Mouse (Mus musculus) kidney, postnatal 14 days (tissue): Measurements from ENCODE around the gene Gm44579.

Experiments
- DNase-seq: peaks from one replicate; pipeline ENCODE4 v3.0.0; 2022; ENCODE audit warnings: mixed read lengths

Gm44579 gene

DNA sequence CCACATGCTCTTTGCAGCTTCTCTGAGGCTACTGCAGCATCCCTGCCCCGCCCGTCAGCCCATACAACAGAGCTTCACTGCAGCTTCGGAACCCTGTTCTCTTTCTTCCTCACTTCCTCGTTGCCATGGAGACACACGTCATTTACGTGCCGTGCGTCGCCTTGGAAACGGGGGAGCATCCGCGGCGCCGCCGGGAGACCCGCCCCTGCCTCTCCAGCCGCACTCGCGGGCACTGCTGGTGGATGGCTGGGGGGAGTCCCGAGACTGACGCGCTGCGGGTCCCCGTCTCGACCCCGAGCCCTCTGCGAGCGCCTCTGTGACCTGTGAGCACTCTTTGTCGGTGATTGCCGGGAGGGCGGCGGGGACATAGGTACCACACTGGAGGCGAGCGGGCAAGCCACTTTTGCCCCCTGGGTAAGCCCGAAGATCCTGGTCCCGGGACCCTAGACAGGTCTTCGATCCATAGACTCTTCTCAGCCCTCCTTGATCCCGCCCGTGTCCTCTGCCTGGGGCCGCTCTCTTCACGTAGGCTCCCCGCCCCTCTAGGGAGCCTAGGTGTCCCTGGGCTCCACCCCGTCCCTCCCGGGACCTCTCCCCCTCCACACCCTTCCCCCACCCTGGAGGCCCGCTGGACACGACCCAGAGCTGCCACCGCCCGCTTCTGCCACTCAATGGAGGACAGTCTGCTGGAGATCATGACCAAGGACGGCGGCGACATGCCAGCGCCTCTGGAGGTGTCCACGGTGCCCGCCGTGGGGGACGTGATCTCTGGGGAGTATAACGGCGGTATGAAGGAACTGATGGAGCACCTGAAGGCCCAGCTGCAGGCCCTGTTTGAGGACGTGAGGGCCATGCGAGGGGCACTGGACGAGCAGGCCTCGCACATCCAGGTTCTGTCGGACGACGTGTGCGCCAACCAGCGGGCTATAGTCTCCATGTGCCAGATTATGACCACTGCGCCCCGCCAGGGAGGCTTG is 52.8 kb downstream of the Gm44579 start:
- DNase-seq, result peak; percentile 83

DNA sequence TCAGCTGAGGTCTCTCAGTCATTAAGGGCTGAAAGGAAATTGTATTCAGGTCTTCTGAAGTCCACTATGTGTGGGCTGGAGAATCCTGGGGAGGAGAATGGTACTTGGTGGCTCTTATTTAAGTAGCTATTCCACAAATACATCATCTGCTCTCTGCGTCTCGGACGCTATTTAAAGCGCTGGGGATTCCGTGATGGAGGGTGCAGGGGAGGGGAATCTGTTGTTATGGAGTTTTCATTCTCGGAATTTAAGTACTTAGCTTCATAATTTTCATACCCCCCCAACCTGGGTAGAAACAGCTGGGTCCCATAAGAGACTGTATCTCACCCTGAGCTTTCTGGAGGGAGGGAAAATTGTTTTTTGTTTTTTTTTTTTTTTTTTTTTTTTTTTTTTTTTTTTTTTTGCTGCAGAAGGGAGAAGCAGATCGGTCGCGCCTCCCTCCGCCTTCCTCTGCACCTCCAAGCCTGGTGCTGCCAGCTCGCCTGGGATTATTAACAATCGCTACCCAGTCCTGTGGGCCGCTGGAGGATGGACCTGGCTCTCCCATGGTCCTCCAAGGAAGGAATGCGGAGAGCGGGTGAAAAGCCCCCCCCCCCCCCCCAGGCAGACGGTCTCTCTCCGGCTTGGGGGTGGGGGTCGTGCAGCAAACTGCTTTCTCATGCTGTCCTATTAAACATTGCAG is 53.7 kb downstream of the Gm44579 start, which contains the start of gene Ccdc184:
Gene Ccdc184, plus strand, starts transcription at position 196 of the 682 bp plus-strand sequence.
- DNase-seq, result no peak

DNA sequence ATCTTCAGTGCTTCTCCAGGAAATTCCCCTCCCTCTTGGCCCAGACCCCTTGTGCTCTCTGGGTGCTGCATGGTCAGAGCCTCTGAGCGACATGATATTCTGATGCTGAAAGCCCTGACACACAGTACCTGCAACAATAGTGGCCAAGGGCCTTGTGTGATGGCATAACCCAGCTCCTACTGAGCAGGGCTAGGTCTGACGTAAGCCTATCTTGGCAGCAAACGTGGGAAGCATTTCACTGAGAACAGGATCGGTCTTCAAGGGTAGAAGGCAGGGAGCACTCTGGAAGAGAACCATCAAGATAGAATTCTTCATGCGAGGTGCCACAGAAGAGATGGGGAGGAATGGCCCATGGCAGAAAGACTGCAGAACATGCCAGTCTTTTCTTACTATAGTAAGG is 55.3 kb downstream of the Gm44579 start, which contains the start of gene Asb8:
Gene Asb8, minus strand, starts transcription at position 101 of the 400 bp plus-strand sequence.
- no peak for DNase-seq

DNA sequence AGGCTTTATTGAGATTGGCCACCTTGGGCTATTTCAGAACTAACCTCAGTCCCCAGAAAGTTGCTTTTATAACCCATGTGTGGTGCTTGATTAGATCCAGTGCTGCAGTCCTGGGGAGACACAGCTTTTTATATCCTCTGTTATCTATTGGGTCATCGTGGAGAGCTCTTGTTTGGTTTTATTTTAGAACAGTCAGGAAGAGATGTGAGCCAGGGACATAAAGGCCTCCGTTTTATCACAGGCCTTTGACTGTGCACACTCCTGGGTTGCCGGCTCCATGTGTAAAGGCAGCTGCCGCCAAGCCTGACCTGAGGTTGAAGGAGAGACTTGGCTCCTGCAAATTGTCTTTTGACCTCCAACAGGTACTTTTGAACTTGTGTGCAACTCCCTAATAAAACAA is 58.2 kb downstream of the Gm44579 start:
- DNase-seq, result no peak

DNA sequence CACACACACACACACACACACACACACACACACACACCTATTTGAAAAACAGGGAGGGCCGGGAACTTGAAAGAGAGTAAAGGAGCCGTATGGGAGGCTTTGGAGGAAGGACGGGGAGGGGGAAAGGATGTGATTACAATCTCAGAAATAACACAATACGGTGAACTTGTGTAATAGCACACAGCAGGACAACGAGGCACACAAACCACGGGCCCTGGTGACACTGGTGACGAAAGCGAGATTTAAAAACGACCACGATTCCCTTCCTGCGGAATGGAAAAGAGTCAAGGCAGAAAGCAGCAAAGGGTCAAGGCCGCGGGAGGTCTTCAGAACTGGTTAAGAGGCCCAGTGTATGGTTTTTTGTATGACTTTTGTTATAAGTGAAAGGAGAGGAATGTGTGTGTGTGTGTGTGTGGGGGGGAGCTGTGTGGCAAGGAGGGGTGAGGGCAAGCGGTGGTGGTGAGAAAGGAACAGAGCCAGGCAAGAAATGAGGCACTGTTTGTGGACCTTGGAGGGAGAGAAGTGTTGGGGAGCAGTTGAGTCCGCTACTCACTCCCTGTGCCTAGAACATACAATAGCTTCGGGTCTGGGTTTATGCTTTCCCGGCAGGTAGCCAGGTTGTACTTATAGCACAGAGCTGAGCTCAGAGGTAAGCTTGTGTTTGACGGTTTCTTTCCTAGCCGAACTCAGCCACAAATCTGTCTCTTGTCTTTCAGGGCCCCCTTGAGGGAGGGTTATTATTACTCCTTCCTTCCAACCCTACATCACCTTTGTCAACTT is 59.6 kb downstream of the Gm44579 start:
- no peak for DNase-seq

DNA sequence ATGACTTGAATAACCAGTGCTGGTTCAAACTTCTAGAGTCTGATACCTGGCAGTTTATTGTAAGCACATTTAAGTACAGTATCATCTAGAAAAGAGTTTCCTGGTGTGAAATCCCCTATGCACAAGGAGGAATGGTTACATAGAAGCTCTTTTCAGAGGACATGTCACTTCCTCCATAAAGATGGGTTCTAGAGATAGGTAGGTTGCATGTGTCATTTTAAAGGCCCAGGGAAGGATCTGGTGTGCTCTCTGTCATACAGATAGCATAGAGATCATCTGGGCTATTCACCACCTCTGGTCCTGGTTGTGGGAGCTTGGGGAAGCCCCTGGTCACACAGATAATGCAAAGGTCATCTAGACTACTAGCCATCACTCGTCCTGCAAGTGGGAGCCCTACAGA is 63.5 kb downstream of the Gm44579 start:
- no peak for DNase-seq

DNA sequence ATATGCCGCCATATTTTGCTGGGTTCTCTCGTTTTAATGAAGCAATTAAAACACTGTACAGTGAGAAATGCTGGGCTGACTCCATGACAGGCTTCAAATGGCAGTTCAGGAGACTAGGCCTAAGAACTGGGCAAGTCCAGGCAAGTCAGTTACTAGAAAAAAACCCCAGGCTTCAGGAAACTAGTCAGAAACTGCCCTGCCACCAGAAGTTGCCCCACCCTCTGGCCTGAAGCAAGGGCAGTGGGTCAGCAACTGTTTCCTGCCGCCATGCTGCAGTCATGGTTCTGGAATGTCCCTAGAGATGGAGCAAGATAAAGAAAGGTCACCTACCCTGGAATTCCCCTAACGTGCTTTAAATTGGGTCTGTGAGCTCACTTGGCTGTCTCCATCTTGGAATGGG is 64.8 kb downstream of the Gm44579 start:
- DNase-seq, result no peak

DNA sequence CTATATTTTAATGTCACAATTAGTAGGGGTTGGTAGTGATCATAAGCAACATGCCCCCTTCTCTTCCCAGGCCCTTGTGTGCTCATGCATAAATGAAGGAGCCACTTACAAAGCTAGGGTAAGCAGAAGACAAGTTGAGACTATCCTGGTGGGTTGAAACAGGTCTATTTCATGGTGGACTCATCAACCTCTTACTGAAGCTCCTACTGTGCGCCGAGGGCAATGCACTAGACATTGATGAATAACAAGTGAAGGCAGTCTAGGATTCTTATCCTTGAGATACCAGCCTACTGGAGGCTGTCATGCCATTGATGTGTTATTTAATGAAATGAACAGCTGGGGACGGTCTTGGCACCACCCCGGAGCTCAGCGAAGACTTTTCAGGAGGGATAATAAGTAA is 65.5 kb downstream of the Gm44579 start:
- DNase-seq, result no peak

DNA sequence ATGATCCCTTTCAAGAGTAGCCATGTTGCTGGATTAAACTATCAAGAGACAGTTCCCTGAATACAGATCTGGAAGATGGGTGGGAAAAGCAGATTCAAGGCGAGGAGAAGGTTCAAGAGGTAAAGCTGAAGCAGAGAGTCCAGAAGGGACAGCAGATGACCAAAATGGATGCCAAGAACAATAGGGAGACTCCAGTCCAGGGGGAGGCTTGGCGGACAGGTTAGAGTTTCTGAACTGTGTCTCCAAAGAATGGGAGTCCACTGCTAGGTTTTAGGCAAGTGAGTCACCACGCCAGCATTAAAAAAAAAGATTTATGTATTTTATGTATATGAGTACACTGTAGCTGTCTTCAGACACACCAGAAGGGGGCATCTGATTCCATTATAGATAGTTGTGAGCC is 66.1 kb downstream of the Gm44579 start:
- no peak for DNase-seq

DNA sequence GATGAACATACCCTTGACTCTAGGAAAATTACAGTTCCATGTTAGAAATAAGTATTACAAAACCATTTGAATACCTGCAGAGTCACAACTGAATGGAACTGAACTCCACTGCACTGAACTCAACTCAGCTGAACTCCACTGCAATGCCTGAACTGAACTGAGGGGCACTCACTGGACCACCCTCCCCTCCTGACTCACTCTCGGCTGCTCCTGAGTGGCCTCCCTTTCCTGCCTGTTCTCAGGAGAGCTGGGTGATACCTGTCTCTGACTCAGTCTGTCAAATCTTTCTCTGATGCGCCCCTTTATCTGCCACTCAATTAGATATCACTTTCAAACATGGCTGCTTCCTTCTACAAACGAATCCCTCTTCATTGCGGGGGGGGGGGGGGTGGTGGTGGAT is 66.6 kb downstream of the Gm44579 start:
- no peak for DNase-seq

DNA sequence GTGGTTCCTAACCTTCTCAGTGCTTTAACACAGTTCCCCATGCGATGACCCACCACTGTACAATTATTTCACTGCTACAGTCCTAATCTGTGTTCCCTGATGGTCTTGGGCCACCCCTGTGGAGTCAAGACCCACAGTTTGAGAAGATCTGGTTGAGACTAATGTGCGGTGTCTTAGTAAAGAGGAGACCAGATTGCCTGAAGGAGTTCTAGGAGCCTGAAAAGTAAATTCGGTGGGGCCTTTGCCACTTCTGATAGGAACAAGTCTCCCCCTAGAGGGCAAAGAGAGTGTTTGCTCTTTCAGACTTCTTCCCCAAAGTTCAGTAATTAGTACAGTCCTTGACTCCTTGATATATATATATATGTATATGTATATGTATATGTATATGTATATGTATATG is 67.2 kb downstream of the Gm44579 start:
- peak; percentile 38 for DNase-seq

DNA sequence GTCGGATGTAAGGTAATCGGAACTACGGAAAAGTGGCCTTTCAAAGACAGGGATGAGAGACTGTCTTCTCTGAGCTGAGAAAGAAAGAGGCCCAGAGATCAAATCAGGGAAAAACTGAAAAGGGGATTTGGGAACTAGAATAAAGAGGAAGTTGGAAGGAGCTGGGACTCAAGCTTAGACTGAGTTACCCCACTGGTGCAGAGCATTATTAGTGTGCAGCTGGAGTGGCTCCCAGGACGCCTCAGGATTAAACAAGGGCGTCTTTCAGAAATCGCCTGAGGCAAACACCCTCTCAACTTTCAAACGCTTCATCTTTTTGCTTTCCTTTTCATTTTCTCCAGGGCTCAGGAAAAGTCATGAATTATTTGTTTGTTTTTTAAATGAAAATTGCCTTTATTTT is 67.9 kb downstream of the Gm44579 start:
- DNase-seq, result no peak

DNA sequence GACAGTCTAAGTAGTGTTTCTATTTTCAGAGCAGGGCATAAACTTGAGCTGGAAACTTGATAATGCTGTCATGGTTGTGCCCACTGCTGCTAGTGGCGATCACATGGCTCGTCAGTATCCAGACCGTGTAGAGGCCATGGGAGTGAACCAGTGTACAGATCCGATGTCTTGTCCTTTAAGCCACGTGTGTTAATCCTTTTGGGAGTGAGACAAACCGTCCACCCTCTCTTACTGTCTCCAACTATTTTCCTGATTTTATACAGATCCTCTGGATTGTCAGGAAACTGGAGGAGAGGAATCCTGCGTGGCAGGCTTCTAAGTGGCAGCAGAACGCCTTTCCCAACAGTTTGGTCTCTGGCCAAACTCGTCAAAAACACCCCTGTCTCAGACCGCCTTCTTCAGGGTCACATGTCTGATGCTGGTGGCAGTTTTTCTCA is 71.6 kb downstream of the Gm44579 start:
- no peak for DNase-seq

DNA sequence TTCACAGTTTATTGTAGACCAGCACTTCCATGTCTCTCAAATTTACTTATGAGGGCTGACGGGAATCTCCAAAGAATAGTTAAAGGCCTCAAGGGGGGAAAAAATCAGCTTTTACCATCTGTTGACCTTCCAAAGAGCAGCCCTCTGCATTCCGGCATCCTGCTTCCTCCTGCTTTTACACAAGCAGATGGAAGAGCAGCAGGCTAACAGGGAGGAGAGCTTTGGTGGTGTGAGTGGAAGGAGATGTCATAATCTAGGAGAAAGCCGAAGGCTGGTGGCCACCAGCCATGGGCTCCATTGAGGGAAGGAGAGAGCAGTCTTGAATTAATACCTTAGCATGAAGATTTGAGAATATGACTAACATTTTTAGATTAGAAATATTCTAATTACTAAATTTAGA is 72.4 kb downstream of the Gm44579 start:
- no peak for DNase-seq

DNA sequence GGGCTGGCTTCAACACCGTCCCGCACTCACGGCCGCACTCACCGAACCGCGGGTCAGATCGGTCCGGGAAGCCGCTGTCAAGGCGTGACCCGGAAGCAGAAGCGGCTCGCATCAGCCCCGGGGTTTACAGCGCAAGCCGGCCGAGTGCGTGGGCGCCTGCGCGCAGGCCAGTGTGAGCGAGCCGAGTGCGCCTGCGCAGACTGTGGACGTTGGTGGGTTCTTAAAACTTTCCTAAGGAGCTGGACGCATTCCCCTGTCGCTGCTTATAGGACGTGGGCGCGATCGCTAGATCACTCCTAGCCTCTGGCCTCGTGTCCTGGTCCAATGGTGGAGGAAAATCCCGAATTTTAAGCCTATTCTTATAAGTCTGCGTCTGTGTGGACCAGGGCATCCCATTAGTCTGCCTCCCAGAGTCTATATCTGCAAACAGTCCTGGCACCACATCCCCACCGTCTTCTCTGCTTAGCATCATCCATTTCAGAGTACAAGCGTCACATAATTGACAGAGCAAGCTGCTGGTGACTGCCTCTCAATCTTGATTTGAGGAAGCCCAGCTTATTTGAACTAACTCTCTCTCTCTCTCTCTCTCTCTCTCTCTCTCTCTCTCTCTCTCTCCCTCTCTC is 75.1 kb downstream of the Gm44579 start:
- peak; percentile 96 for DNase-seq

DNA sequence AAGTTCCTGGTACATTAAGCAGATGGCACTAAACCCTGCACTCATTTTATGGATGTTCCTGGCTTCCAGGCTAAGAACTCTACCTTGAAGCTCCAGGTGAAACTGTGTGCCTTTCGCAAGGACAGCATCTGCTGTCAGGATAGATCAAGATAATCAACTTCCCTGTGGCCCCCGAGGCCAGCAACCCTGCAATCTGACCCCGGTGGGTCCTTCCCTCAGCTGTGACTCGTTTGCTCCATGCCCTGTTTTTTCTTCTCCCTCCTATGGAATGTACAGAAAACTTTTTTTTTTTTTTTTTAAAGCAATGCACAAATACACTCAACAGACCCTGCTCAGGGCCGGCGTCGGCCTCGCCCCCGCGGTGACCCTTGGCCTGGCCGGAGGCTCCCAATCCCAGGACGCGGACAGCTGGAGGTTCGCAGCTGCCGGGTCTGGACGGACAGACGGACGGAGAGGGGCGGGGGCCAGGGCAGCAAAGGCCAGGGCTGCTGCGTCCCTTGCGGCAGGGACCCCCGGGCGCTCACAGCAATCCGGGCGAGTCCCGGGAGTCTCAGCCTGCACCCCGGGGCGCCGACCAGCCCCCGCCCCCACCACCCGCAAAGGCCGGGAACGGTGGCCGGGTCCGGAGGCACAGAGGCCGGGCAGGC is 75.8 kb downstream of the Gm44579 start:
- no peak for DNase-seq

DNA sequence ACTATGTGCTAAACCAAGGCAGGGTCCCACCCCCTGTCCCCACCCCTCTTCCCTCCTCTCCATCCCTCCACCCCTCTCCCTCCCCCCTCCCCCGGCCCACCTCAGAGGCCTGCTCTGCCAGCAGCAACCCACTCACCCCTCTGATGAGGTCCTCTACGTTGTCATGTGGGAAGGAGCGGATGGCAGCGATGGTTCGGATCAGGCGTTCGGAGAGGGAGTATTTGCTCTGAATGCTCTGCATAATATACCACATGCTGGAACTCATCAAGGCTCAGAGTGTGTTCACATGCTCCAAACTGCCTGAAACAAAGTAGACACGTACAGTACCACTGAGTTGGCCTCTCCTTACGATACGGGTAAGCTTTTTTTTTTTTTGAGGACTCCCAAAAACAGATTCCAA is 78.3 kb downstream of the Gm44579 start:
- DNase-seq, result no peak

DNA sequence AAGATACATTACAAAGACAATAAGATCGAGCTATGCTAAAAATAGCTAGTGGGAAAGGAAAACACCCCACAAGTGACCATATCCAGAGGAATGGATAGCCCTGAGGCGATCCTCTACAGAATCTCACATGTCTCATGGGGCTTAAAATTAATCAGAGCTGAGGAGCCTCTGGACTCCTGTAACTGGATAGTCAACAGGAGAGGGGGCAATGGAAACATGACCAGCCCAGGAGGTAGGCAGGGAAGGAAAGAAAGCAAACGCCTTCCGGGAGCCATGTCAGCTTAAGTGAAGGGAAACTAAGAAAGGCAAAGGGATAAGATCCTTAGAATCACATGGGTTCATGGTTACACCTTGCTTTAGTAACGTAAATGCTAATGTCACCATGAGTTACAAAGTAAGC is 80.0 kb downstream of the Gm44579 start:
- DNase-seq, result no peak

DNA sequence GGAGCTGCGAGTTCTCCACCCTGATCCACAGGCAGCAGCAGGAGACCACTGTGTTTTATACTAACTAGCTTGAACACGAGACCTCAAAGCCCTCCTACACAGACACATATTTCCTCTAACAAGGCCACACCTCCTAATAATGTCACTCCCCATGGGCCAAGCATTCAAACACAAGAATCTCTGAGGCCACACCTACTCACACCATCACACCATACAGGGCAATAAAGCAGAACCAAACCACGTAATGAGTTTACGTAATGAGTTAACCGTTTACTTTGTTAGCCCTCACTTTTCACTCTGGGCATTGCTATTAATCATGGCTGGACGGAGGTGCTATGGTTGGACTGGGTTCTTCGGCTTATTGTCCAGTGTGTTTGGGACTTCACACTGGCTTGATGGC is 81.0 kb downstream of the Gm44579 start:
- DNase-seq, result no peak

DNA sequence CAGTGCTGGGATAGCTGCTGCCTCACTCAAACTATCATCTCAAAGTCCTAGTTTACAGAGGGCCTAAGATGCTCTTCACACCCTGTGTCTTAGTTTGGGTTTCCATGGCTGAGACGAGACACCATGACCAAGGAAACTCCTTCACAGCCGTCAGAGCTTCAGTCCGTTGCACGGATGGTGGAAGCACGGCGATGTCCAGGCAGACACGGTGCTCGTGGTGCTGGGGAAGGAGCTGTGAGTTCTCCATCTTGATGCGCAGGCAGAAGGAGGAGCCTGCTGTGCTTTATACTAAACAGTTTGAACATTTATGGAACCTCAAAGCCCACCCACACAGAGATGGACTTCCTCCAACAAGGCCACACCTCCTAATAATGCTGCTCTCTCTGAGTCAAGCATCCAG is 83.9 kb downstream of the Gm44579 start:
- DNase-seq, result no peak
